Mouse (Mus musculus): ENCODE data around the gene Arhgef17. TPM values are rescaled to one million over a fixed set of nuclear protein-coding genes. Genes with fewer than 3 reads are reported as not detected.
A peak's percentile ranks its signal among the peaks of the same experiment; 100 is the strongest.

Gene Arhgef17
- 8.5 and 10.2 TPM in 2 replicates for polyA plus RNA-seq (2015; fragmentation: Nextera tagmentation; extraction: Ambion mirVana)

- H3K4me3 ChIP-seq (replicated peaks; ENCODE audit: low read length) = peak within 1 kb of the TSS; percentile 59
- peak within 1 kb of the TSS; percentile 86 for H3K4me2 ChIP-seq (ENCODE audit: low read length)
- H3K9ac ChIP-seq (replicated peaks; ENCODE audit: low read depth, low read length) = peak within 1 kb of the TSS; percentile 70
- peak within 1 kb of the TSS; percentile 76 for H3K27ac ChIP-seq (ENCODE audit: low read length)
- peak; percentile 85 for ATAC-seq
- peaks cover 4% of the 10 kb centered on the region; the same call in 1 of the 2 replicates for H3K27me3 ChIP-seq (replicated peaks; ENCODE audit: control insufficient read depth, insufficient read depth, low read length)
- 0% methylated on average over 35 of the region's 35 CpGs for WGBS
- H3K36me3 ChIP-seq (ENCODE audit: control insufficient read depth, insufficient read depth) = no peaks in the 10 kb centered on the region
- no peaks in the 10 kb centered on the region for H3K9me3 ChIP-seq (ENCODE audit: control insufficient read depth, low read length)
- H3K4me1 ChIP-seq (replicated peaks; ENCODE audit: control insufficient read depth, insufficient read depth, low read length) = peaks cover 44% of the 10 kb centered on the region
Observed at GRCm38 (mm10) chr7:100931926-100932480, at the start of gene Arhgef17. Gene Arhgef17 (minus strand): TSS chr7:100932107.

GRCm38 (mm10) chr7:100979175-100979574 is 47.3 kb upstream of the Arhgef17 start:
- 38% methylated on average over 2 of the region's 2 CpGs for WGBS
- ATAC-seq = no peak; the same call in 1 of the 2 replicates

GRCm38 (mm10) chr7:100978171-100978570 is 46.3 kb upstream of the Arhgef17 start:
- Histone ChIP-seq H3K9ac (replicated peaks; ENCODE audit: low read depth, low read length) (no peak overlapping the region), H3K36me3 (ENCODE audit: control insufficient read depth, insufficient read depth) (no peaks in the 10 kb centered on the region), H3K4me3 (replicated peaks; ENCODE audit: low read length) (no peak overlapping the region), H3K27me3 (replicated peaks; ENCODE audit: control insufficient read depth, insufficient read depth, low read length) (peaks cover 13% of the 10 kb centered on the region), H3K4me1 (replicated peaks; ENCODE audit: control insufficient read depth, insufficient read depth, low read length) (peaks cover 8% of the 10 kb centered on the region), H3K27ac (ENCODE audit: low read length) (no peak overlapping the region), H3K4me2 (ENCODE audit: low read length) (no peak overlapping the region), H3K9me3 (ENCODE audit: control insufficient read depth, low read length) (no peaks in the 10 kb centered on the region)
- WGBS = 91% methylated on average over 5 of the region's 5 CpGs
- no peak for ATAC-seq

More at GRCm38 (mm10) chr7:100979175-100979574, 47.3 kb upstream of the Arhgef17 start:
- H3K36me3 ChIP-seq (ENCODE audit: control insufficient read depth, insufficient read depth) = no peaks in the 10 kb centered on the region
- no peak overlapping the region for H3K9ac ChIP-seq (replicated peaks; ENCODE audit: low read depth, low read length)
- no peaks in the 10 kb centered on the region for H3K9me3 ChIP-seq (ENCODE audit: control insufficient read depth, low read length)
- H3K27me3 ChIP-seq (replicated peaks; ENCODE audit: control insufficient read depth, insufficient read depth, low read length) = peaks cover 3% of the 10 kb centered on the region
- H3K4me2 ChIP-seq (ENCODE audit: low read length) = no peak overlapping the region
- peaks cover 6% of the 10 kb centered on the region for H3K4me1 ChIP-seq (replicated peaks; ENCODE audit: control insufficient read depth, insufficient read depth, low read length)
- no peak overlapping the region for H3K4me3 ChIP-seq (replicated peaks; ENCODE audit: low read length)
- H3K27ac ChIP-seq (ENCODE audit: low read length) = no peak overlapping the region

- Histone ChIP-seq H3K27me3 (replicated peaks; ENCODE audit: control insufficient read depth, insufficient read depth, low read length) (peaks cover 13% of the 10 kb centered on the region), H3K4me2 (ENCODE audit: low read length) (peak within 1 kb of the TSS; percentile 65), H3K27ac (ENCODE audit: low read length) (no peak within 1 kb of the TSS), H3K9me3 (ENCODE audit: control insufficient read depth, low read length) (no peaks in the 10 kb centered on the region), H3K36me3 (ENCODE audit: control insufficient read depth, insufficient read depth) (no peaks in the 10 kb centered on the region), H3K4me1 (replicated peaks; ENCODE audit: control insufficient read depth, insufficient read depth, low read length) (peaks cover 8% of the 10 kb centered on the region), H3K4me3 (replicated peaks; ENCODE audit: low read length) (peak within 1 kb of the TSS; percentile 39), H3K9ac (replicated peaks; ENCODE audit: low read depth, low read length) (peak within 1 kb of the TSS; percentile 51)
- 3% methylated on average over 36 of the region's 36 CpGs for WGBS
- ATAC-seq = peak; percentile 66
Observed at GRCm38 (mm10) chr7:100974135-100974903, 42.4 kb upstream of the Arhgef17 start, which contains the start of gene P2ry6. Gene P2ry6 (minus strand): TSS chr7:100974649.

- Histone ChIP-seq H3K4me1 (replicated peaks; ENCODE audit: control insufficient read depth, insufficient read depth, low read length) (peaks cover 8% of the 10 kb centered on the region), H3K27me3 (replicated peaks; ENCODE audit: control insufficient read depth, insufficient read depth, low read length) (peaks cover 13% of the 10 kb centered on the region), H3K9ac (replicated peaks; ENCODE audit: low read depth, low read length) (no peak overlapping the region), H3K27ac (ENCODE audit: low read length) (no peak overlapping the region), H3K4me2 (ENCODE audit: low read length) (no peak overlapping the region), H3K36me3 (ENCODE audit: control insufficient read depth, insufficient read depth) (no peaks in the 10 kb centered on the region), H3K4me3 (replicated peaks; ENCODE audit: low read length) (no peak overlapping the region), H3K9me3 (ENCODE audit: control insufficient read depth, low read length) (no peaks in the 10 kb centered on the region)
- no peak for ATAC-seq
- WGBS = 38% methylated on average over 3 of the region's 3 CpGs
Observed at GRCm38 (mm10) chr7:100972875-100973274, 41.0 kb upstream of the Arhgef17 start.

- no peaks in the 10 kb centered on the region for H3K9me3 ChIP-seq (ENCODE audit: control insufficient read depth, low read length)
- H3K4me3 ChIP-seq (replicated peaks; ENCODE audit: low read length) = no peak overlapping the region
- H3K9ac ChIP-seq (replicated peaks; ENCODE audit: low read depth, low read length) = no peak overlapping the region
- H3K4me1 ChIP-seq (replicated peaks; ENCODE audit: control insufficient read depth, insufficient read depth, low read length) = peaks cover under 1% of the 10 kb centered on the region
- 81% methylated on average over 10 of the region's 10 CpGs for WGBS
- H3K36me3 ChIP-seq (ENCODE audit: control insufficient read depth, insufficient read depth) = no peaks in the 10 kb centered on the region
- no peak for ATAC-seq
- no peak overlapping the region for H3K27ac ChIP-seq (ENCODE audit: low read length)
- H3K4me2 ChIP-seq (ENCODE audit: low read length) = no peak overlapping the region
- peaks cover 9% of the 10 kb centered on the region for H3K27me3 ChIP-seq (replicated peaks; ENCODE audit: control insufficient read depth, insufficient read depth, low read length)
Observed at GRCm38 (mm10) chr7:100968874-100969659, 37.2 kb upstream of the Arhgef17 start.

GRCm38 (mm10) chr7:100968376-100968775 is 36.5 kb upstream of the Arhgef17 start:
- Histone ChIP-seq H3K36me3 (ENCODE audit: control insufficient read depth, insufficient read depth) (no peaks in the 10 kb centered on the region), H3K9me3 (ENCODE audit: control insufficient read depth, low read length) (no peaks in the 10 kb centered on the region), H3K27me3 (replicated peaks; ENCODE audit: control insufficient read depth, insufficient read depth, low read length) (peaks cover 2% of the 10 kb centered on the region), H3K9ac (replicated peaks; ENCODE audit: low read depth, low read length) (no peak overlapping the region), H3K4me1 (replicated peaks; ENCODE audit: control insufficient read depth, insufficient read depth, low read length) (no peaks in the 10 kb centered on the region), H3K27ac (ENCODE audit: low read length) (no peak overlapping the region), H3K4me2 (ENCODE audit: low read length) (no peak overlapping the region), H3K4me3 (replicated peaks; ENCODE audit: low read length) (no peak overlapping the region)
- 83% methylated on average over 6 of the region's 6 CpGs for WGBS
- no peak for ATAC-seq

GRCm38 (mm10) chr7:100967850-100968249 is 35.9 kb upstream of the Arhgef17 start:
- WGBS = 78% methylated on average over 9 of the region's 9 CpGs

GRCm38 (mm10) chr7:100966014-100966413 is 34.1 kb upstream of the Arhgef17 start:
- ATAC-seq = no peak
- Histone ChIP-seq H3K9me3 (ENCODE audit: control insufficient read depth, low read length) (no peaks in the 10 kb centered on the region), H3K27ac (ENCODE audit: low read length) (no peak overlapping the region), H3K9ac (replicated peaks; ENCODE audit: low read depth, low read length) (no peak overlapping the region), H3K4me2 (ENCODE audit: low read length) (no peak overlapping the region), H3K27me3 (replicated peaks; ENCODE audit: control insufficient read depth, insufficient read depth, low read length) (no peaks in the 10 kb centered on the region), H3K4me1 (replicated peaks; ENCODE audit: control insufficient read depth, insufficient read depth, low read length) (no peaks in the 10 kb centered on the region), H3K36me3 (ENCODE audit: control insufficient read depth, insufficient read depth) (no peaks in the 10 kb centered on the region), H3K4me3 (replicated peaks; ENCODE audit: low read length) (no peak overlapping the region)
- 77% methylated on average over 7 of the region's 7 CpGs for WGBS

More at GRCm38 (mm10) chr7:100967850-100968249, 35.9 kb upstream of the Arhgef17 start:
- H3K27ac ChIP-seq (ENCODE audit: low read length) = no peak overlapping the region
- H3K4me1 ChIP-seq (replicated peaks; ENCODE audit: control insufficient read depth, insufficient read depth, low read length) = no peaks in the 10 kb centered on the region
- no peak overlapping the region for H3K9ac ChIP-seq (replicated peaks; ENCODE audit: low read depth, low read length)
- no peaks in the 10 kb centered on the region for H3K9me3 ChIP-seq (ENCODE audit: control insufficient read depth, low read length)
- no peaks in the 10 kb centered on the region for H3K36me3 ChIP-seq (ENCODE audit: control insufficient read depth, insufficient read depth)
- ATAC-seq = no peak
- no peak overlapping the region for H3K4me2 ChIP-seq (ENCODE audit: low read length)
- H3K27me3 ChIP-seq (replicated peaks; ENCODE audit: control insufficient read depth, insufficient read depth, low read length) = no peaks in the 10 kb centered on the region
- no peak overlapping the region for H3K4me3 ChIP-seq (replicated peaks; ENCODE audit: low read length)

All from forebrain, embryonic 16.5 days (tissue).